Mouse (Mus musculus): ENCODE results near the gene Itk. TPM values are rescaled to one million over a fixed set of nuclear protein-coding genes. Genes with fewer than 3 reads are reported as not detected.

Itk gene
- polyA plus RNA-seq, 1 experiment, result 1.8 TPM

- no peaks in the 10 kb centered on the region for H3K27me3 ChIP-seq (replicated peaks; ENCODE audit: control insufficient read depth, insufficient read depth, low read length)
- H3K4me1 ChIP-seq (ENCODE audit: control insufficient read depth, insufficient read depth, low read length), result no peaks in the 10 kb centered on the region
- H3K4me3 ChIP-seq (ENCODE audit: insufficient read depth, low read depth, low read length), result no peak overlapping the region
- H3K27ac ChIP-seq (ENCODE audit: insufficient read depth, low read depth, low read length), result no peak overlapping the region
- 57% methylated on average over 1 of the region's 1 CpGs for WGBS
- no peak for DNase-seq
- TF ChIP-seq CTCF (conservative IDR thresholded peaks at IDR 0.05; ENCODE audit: insufficient read depth, insufficient read length, low read depth, low read length) (no peak), POLR2A (IDR thresholded peaks at IDR 0.05; ENCODE audit: low read depth, low read length) (no peak)
- no peaks in the 10 kb centered on the region for H3K36me3 ChIP-seq (ENCODE audit: control insufficient read depth, insufficient read depth, low read length)
Measured at GRCm38 (mm10) chr11:46358369-46358768, 30.9 kb downstream of the Itk start.

DNA sequence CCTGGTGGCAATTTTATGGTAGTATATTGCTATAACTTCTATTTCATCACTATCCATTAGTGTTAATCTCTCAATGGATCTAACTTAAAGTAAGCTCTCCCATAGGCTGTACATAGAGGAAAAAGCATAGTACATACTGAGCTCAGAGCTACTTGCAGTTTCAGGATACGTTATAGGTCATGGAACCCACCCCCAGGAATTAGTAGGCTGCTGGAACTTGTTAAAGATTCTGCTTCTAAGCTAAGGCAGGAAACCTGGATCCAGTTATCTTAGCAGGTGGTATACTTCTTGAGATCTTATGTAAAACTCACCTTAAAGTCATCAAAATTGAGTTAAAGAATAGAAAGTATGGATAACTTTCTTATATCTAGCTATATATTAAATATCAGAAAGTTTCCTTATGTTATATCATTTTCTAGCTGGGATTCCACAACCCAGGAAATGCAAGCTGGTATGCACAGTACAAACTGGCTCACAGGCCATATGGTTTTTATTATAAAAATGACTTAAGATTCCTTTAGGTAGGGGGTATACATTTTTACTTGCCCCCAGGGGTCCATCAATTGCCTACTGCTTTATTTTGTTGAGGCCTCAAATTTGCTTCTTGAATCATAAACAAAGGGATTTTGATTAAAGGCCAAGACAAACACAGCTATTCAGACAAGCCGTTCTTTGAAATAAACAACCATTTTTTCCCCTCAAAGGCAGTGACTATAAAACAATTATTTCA, 39.5 kb downstream of the Itk start:
- Histone ChIP-seq H3K36me3 (ENCODE audit: control insufficient read depth, insufficient read depth, low read length) (no peaks in the 10 kb centered on the region), H3K27me3 (replicated peaks; ENCODE audit: control insufficient read depth, insufficient read depth, low read length) (no peaks in the 10 kb centered on the region), H3K27ac (ENCODE audit: insufficient read depth, low read depth, low read length) (no peak overlapping the region), H3K4me1 (ENCODE audit: control insufficient read depth, insufficient read depth, low read length) (no peaks in the 10 kb centered on the region), H3K4me3 (ENCODE audit: insufficient read depth, low read depth, low read length) (no peak overlapping the region)
- TF ChIP-seq CTCF (conservative IDR thresholded peaks at IDR 0.05; ENCODE audit: insufficient read depth, insufficient read length, low read depth, low read length) (no peak), POLR2A (IDR thresholded peaks at IDR 0.05; ENCODE audit: low read depth, low read length) (no peak)
- 64% methylated on average over 2 of the region's 2 CpGs for WGBS
- no peak for DNase-seq

DNA sequence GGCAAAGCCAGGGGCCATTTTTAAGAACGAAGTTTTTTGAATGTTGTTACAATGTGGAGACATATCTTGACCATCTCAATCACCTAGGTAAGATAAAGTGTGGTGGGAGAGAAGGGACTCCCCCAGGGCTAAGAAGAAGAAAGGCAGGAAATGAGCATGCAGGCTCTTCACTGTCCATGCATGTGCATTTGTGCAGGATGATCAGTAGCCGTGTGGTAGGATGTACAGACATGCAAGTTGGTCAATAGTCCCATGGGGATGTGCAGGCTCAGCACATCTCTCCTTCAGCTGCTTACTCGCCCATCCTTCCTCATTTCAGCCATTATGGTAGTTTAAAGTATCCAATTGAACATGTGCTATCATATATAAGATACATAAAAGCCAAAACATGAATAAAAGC, 40.9 kb downstream of the Itk start:
- TF ChIP-seq POLR2A (IDR thresholded peaks at IDR 0.05; ENCODE audit: low read depth, low read length) (no peak), CTCF (conservative IDR thresholded peaks at IDR 0.05; ENCODE audit: insufficient read depth, insufficient read length, low read depth, low read length) (no peak)
- no peak for DNase-seq
- H3K4me1 ChIP-seq (ENCODE audit: control insufficient read depth, insufficient read depth, low read length), result no peaks in the 10 kb centered on the region
- 88% methylated on average over 3 of the region's 3 CpGs for WGBS
- no peaks in the 10 kb centered on the region for H3K27me3 ChIP-seq (replicated peaks; ENCODE audit: control insufficient read depth, insufficient read depth, low read length)
- no peak overlapping the region for H3K4me3 ChIP-seq (ENCODE audit: insufficient read depth, low read depth, low read length)
- H3K27ac ChIP-seq (ENCODE audit: insufficient read depth, low read depth, low read length), result no peak overlapping the region
- no peaks in the 10 kb centered on the region for H3K36me3 ChIP-seq (ENCODE audit: control insufficient read depth, insufficient read depth, low read length)

GRCm38 (mm10) chr11:46347756-46348155, 41.6 kb downstream of the Itk start:
- WGBS, result 61% methylated on average over 5 of the region's 5 CpGs
- no peak overlapping the region for H3K4me3 ChIP-seq (ENCODE audit: insufficient read depth, low read depth, low read length)
- H3K36me3 ChIP-seq (ENCODE audit: control insufficient read depth, insufficient read depth, low read length), result no peaks in the 10 kb centered on the region
- H3K4me1 ChIP-seq (ENCODE audit: control insufficient read depth, insufficient read depth, low read length), result no peaks in the 10 kb centered on the region
- no peak for TF ChIP-seq CTCF (conservative IDR thresholded peaks at IDR 0.05; ENCODE audit: insufficient read depth, insufficient read length, low read depth, low read length)
- TF ChIP-seq POLR2A (IDR thresholded peaks at IDR 0.05; ENCODE audit: low read depth, low read length), result no peak
- H3K27me3 ChIP-seq (replicated peaks; ENCODE audit: control insufficient read depth, insufficient read depth, low read length), result no peaks in the 10 kb centered on the region
- no peak overlapping the region for H3K27ac ChIP-seq (ENCODE audit: insufficient read depth, low read depth, low read length)
- DNase-seq, result no peak

GRCm38 (mm10) chr11:46343886-46344546, 45.3 kb downstream of the Itk start:
- Histone ChIP-seq H3K4me1 (ENCODE audit: control insufficient read depth, insufficient read depth, low read length) (no peaks in the 10 kb centered on the region), H3K36me3 (ENCODE audit: control insufficient read depth, insufficient read depth, low read length) (no peaks in the 10 kb centered on the region), H3K4me3 (ENCODE audit: insufficient read depth, low read depth, low read length) (no peak overlapping the region), H3K27me3 (replicated peaks; ENCODE audit: control insufficient read depth, insufficient read depth, low read length) (no peaks in the 10 kb centered on the region), H3K27ac (ENCODE audit: insufficient read depth, low read depth, low read length) (no peak overlapping the region)
- DNase-seq, result no peak
- WGBS, result 49% methylated on average over 5 of the region's 5 CpGs
- TF ChIP-seq POLR2A (IDR thresholded peaks at IDR 0.05; ENCODE audit: low read depth, low read length) (no peak), CTCF (conservative IDR thresholded peaks at IDR 0.05; ENCODE audit: insufficient read depth, insufficient read length, low read depth, low read length) (no peak)

GRCm38 (mm10) chr11:46341960-46342359, 47.4 kb downstream of the Itk start:
- 95% methylated on average over 4 of the region's 4 CpGs for WGBS
- Histone ChIP-seq H3K4me3 (ENCODE audit: insufficient read depth, low read depth, low read length) (no peak overlapping the region), H3K4me1 (ENCODE audit: control insufficient read depth, insufficient read depth, low read length) (no peaks in the 10 kb centered on the region), H3K36me3 (ENCODE audit: control insufficient read depth, insufficient read depth, low read length) (no peaks in the 10 kb centered on the region), H3K27me3 (replicated peaks; ENCODE audit: control insufficient read depth, insufficient read depth, low read length) (no peaks in the 10 kb centered on the region), H3K27ac (ENCODE audit: insufficient read depth, low read depth, low read length) (no peak overlapping the region)
- DNase-seq, result no peak
- no peak for TF ChIP-seq CTCF (conservative IDR thresholded peaks at IDR 0.05; ENCODE audit: insufficient read depth, insufficient read length, low read depth, low read length)

- no peak for DNase-seq
- WGBS, result 87% methylated on average over 5 of the region's 5 CpGs
- Histone ChIP-seq H3K27me3 (replicated peaks; ENCODE audit: control insufficient read depth, insufficient read depth, low read length) (no peaks in the 10 kb centered on the region), H3K27ac (ENCODE audit: insufficient read depth, low read depth, low read length) (no peak overlapping the region), H3K4me1 (ENCODE audit: control insufficient read depth, insufficient read depth, low read length) (no peaks in the 10 kb centered on the region), H3K36me3 (ENCODE audit: control insufficient read depth, insufficient read depth, low read length) (no peaks in the 10 kb centered on the region), H3K4me3 (ENCODE audit: insufficient read depth, low read depth, low read length) (no peak overlapping the region)
- TF ChIP-seq POLR2A (IDR thresholded peaks at IDR 0.05; ENCODE audit: low read depth, low read length) (no peak), CTCF (conservative IDR thresholded peaks at IDR 0.05; ENCODE audit: insufficient read depth, insufficient read length, low read depth, low read length) (no peak)
Measured at GRCm38 (mm10) chr11:46336020-46336419, 53.3 kb downstream of the Itk start.
